Comparison of ENCODE assay signal across 20 mouse cellular contexts in genomic region chr3:130214631-130215030, GRCm38 (mm10).
DNase-seq lines count a peak whose midpoint lies in the region; TF ChIP-seq lines count a peak whose summit lies in the region.
"Had no signal": no experiment of that assay in that cellular context is flagged by ENCODE, and none has a peak within 500 bp of the region (broad histone marks: within the 10 kb centered on the region; RNA-seq: fewer than 3 reads in every experiment).

No protein-coding gene starts in this region.

- peak in 1 of 2 experiments; percentile 12 for DNase-seq in layer of hippocampus, adult 2 months (ENCODE audit: low spot score in 2 of 2)
- no peak for DNase-seq in layer of hippocampus, adult 9-10 months (ENCODE audit: low spot score)
- peak; percentile 16 for DNase-seq in testis, postnatal 14 days (ENCODE audit: low spot score)
- no peak for DNase-seq in testis, postnatal 10 days (ENCODE audit: low spot score)
- peak; percentile 15 for DNase-seq in brain, embryonic 14.5 days (ENCODE audit: low read depth)
- no peak for DNase-seq in liver
- DNase-seq: adrenal gland, adult 2 months; adrenal gland, postnatal 10 days; adrenal gland, postnatal 25 days; cerebellum, adult 11 months; cerebellum, adult 18-20 months; cerebellum, adult 8-10 months; cerebellum, adult 9-11 months; cerebellum, postnatal 36 days; embryo, embryonic 11 days had no signal

- TF ChIP-seq POLR2A in brain, embryonic 14.5 days (IDR thresholded peaks at IDR 0.05; ENCODE audit: borderline replicate concordance, extremely low read depth, insufficient read depth, insufficient read length, poor library complexity, severe bottlenecking) = no peak

- TF ChIP-seq CTCF in layer of hippocampus, adult 2 months (conservative IDR thresholded peaks at IDR 0.05) = no peak
- no peak for TF ChIP-seq CTCF in brain, embryonic 14.5 days (IDR thresholded peaks at IDR 0.05; ENCODE audit: borderline replicate concordance, extremely low read depth, insufficient read depth, insufficient read length)

- no peak overlapping the region for H3K4me3 ChIP-seq in layer of hippocampus, adult 2 months
- H3K4me3 ChIP-seq: embryonic facial prominence, embryonic 13.5 days; embryonic facial prominence, embryonic 15.5 days; erythroblast, embryonic 14.5 days; forebrain, embryonic 10.5 days; forebrain, embryonic 12.5 days had no signal

- H3K27ac ChIP-seq in layer of hippocampus, adult 2 months = peak overlapping the region; percentile 77
- H3K27ac ChIP-seq: embryonic facial prominence, embryonic 13.5 days; embryonic facial prominence, embryonic 15.5 days; forebrain, embryonic 10.5 days; forebrain, embryonic 12.5 days had no signal

Comparison
In these comparisons a context has a peak if more than half of its experiments do, and no peak if none do; other contexts are left out.
1. DNase-seq: peak in testis, postnatal 14 days (single experiment) and brain, embryonic 14.5 days (single experiment); none in layer of hippocampus, adult 9-10 months (single experiment), testis, postnatal 10 days (single experiment) and liver (single experiment).